8 mouse cellular contexts compared by ENCODE assay signal in genomic region chr2:119156681-119157572, GRCm38 (mm10). TPM values are rescaled to one million over a fixed set of nuclear protein-coding genes. Genes with fewer than 3 reads are reported as not detected.
DNase-seq lines count a peak whose midpoint lies in the region; ATAC-seq and TF ChIP-seq lines count a peak whose summit lies in the region.

Gene Rmdn3, minus strand, starts transcription at chr2:119157034.

- H3K27me3 ChIP-seq in ES-Bruce4 (ENCODE audit: control insufficient read depth, insufficient read depth, low read length, poor library complexity, severe bottlenecking) = no peaks in the 10 kb centered on the region
- no peaks in the 10 kb centered on the region for H3K27me3 ChIP-seq in forebrain, embryonic 14.5 days (replicated peaks; ENCODE audit: control insufficient read depth, insufficient read depth, low read length)
- H3K27me3 ChIP-seq in neural tube, embryonic 15.5 days (replicated peaks) = no peaks in the 10 kb centered on the region

- H3K4me3 ChIP-seq in ES-Bruce4 (ENCODE audit: low read depth, low read length) = peak within 1 kb of the TSS; percentile 76
- H3K4me3 ChIP-seq in forebrain, embryonic 14.5 days (ENCODE audit: low read depth, low read length) = peak within 1 kb of the TSS; percentile 96
- peak within 1 kb of the TSS; percentile 79 for H3K4me3 ChIP-seq in neural tube, embryonic 15.5 days (replicated peaks)

- intact Hi-C loops in heart, postnatal 14 days (cut with DNase I) = loop anchor here (2.0 kb wide), 1 partner anchor 32 kb away; no protein-coding TSS in a partner anchor

- peak within 1 kb of the TSS; percentile 89 for H3K4me2 ChIP-seq in forebrain, embryonic 14.5 days (ENCODE audit: low read length)
- peak within 1 kb of the TSS; percentile 90 for H3K4me2 ChIP-seq in neural tube, embryonic 15.5 days

- DNase-seq in forebrain, embryonic 14.5 days (ENCODE audit: low spot score) = peak; percentile 98
- peak; percentile 91 to 96 for DNase-seq in heart, postnatal 14 days
- peak; percentile 98 for DNase-seq in layer of hippocampus, adult 11-12 months (ENCODE audit: low spot score)
- DNase-seq in lung, adult 18-20 months = peak; percentile 93 to 95
- peak; percentile 94 for DNase-seq in testis, postnatal 14 days (ENCODE audit: low spot score)

- TF ChIP-seq CTCF in ES-Bruce4 (IDR thresholded peaks at IDR 0.05; ENCODE audit: low read depth, low read length) = no peak

- no peak within 1 kb of the TSS for H3K27ac ChIP-seq in ES-Bruce4 (ENCODE audit: insufficient read depth, low read length)
- peak within 1 kb of the TSS; percentile 60 for H3K27ac ChIP-seq in forebrain, embryonic 14.5 days (ENCODE audit: low read depth, low read length)
- H3K27ac ChIP-seq in neural tube, embryonic 15.5 days (replicated peaks) = peak within 1 kb of the TSS; percentile 72

- H3K4me1 ChIP-seq in ES-Bruce4 (ENCODE audit: control insufficient read depth, insufficient read depth, low read length) = peaks cover 2% of the 10 kb centered on the region
- 0 out of 2 replicates have a peak, but pooled peaks cover 9% of the 10 kb centered on the region for H3K4me1 ChIP-seq in forebrain, embryonic 14.5 days (ENCODE audit: control insufficient read depth, insufficient read depth, low read length)
- H3K4me1 ChIP-seq in neural tube, embryonic 15.5 days = peaks cover 25% of the 10 kb centered on the region

- H3K9ac ChIP-seq in ES-Bruce4 (ENCODE audit: low read depth, poor library complexity, severe bottlenecking) = peak within 1 kb of the TSS; percentile 58
- peak within 1 kb of the TSS; percentile 93 for H3K9ac ChIP-seq in forebrain, embryonic 14.5 days (ENCODE audit: low read length)
- H3K9ac ChIP-seq in neural tube, embryonic 15.5 days (replicated peaks) = peak within 1 kb of the TSS; percentile 74

- 0 out of 2 replicates have a peak, but pooled peaks have one; percentile 32 for TF ChIP-seq EP300 in ES-Bruce4 (IDR thresholded peaks at IDR 0.05; ENCODE audit: insufficient read depth, low read depth, low read length)

- peaks cover 5% of the 10 kb centered on the region for H3K36me3 ChIP-seq in ES-Bruce4 (ENCODE audit: control insufficient read depth, insufficient read depth, low read length, poor library complexity, severe bottlenecking)
- peaks cover 24% of the 10 kb centered on the region for H3K36me3 ChIP-seq in forebrain, embryonic 14.5 days (ENCODE audit: control insufficient read depth, insufficient read depth, low read length)
- peaks cover 23% of the 10 kb centered on the region for H3K36me3 ChIP-seq in neural tube, embryonic 15.5 days

- WGBS in forebrain, embryonic 14.5 days = under 1% methylated on average over 56 of the region's 57 CpGs
- under 1% methylated on average over 57 of the region's 57 CpGs for WGBS in neural tube, embryonic 15.5 days

- no peak for TF ChIP-seq POLR2A in ES-Bruce4 (IDR thresholded peaks at IDR 0.05; ENCODE audit: insufficient read depth, low read length)

- H3K9me3 ChIP-seq in ES-Bruce4 (replicated peaks; ENCODE audit: control insufficient read depth, insufficient read depth, low read length, poor library complexity, severe bottlenecking) = no peaks in the 10 kb centered on the region
- no peaks in the 10 kb centered on the region for H3K9me3 ChIP-seq in forebrain, embryonic 14.5 days (replicated peaks; ENCODE audit: control insufficient read depth, low read length)
- H3K9me3 ChIP-seq in neural tube, embryonic 15.5 days (replicated peaks) = no peaks in the 10 kb centered on the region

- ATAC-seq in cerebellum, adult (ENCODE audit: insufficient number of reproducible peaks, low FRiP score, low TSS enrichment) = peak; percentile 88
- ATAC-seq in forebrain, embryonic 14.5 days = peak; percentile 91
- ATAC-seq in neural tube, embryonic 15.5 days (ENCODE audit: low FRiP score) = peak; percentile 93

RNA-seq across cellular contexts. Expression of gene Rmdn3, which starts in this region (rescaled TPM):
- polyA plus RNA-seq in ES-Bruce4 (2011; ENCODE audit: insufficient read depth, insufficient read length, low read depth, missing spikeins) = 22.0 and 25.4 TPM in 2 replicates
- 43.5 and 53.7 TPM in 2 replicates for polyA plus RNA-seq in forebrain, embryonic 14.5 days (2014; fragmentation: Nextera tagmentation; extraction: Ambion mirVana)
- total RNA-seq in heart, postnatal 14 days (2021) = 10 to 100 TPM; 18.6 to 20.9 TPM
- polyA plus RNA-seq in neural tube, embryonic 15.5 days (2015; fragmentation: Nextera tagmentation; extraction: Ambion mirVana) = 47.7 and 49.0 TPM in 2 replicates
